Mouse (Mus musculus): ENCODE measurements around the gene Ldb2.

GRCm38 (mm10) chr5:44681054-44681638 is 118.3 kb downstream of the Ldb2 start:
- TF ChIP-seq CTCF (IDR thresholded peaks at IDR 0.05) (no peak), EP300 (IDR thresholded peaks at IDR 0.05) (no peak)

Data from lung, postnatal 0 days (tissue).